Mouse (Mus musculus) hematopoietic stem cell, adult 5-6 weeks (primary cell): Measurements from ENCODE around the gene Als2cr12. TPM values are rescaled to one million over a fixed set of nuclear protein-coding genes. Genes with fewer than 3 reads are reported as not detected.
"Not testable (repeated sequence)": the region's sequence is repeated elsewhere in the genome, so short reads cannot be mapped to it uniquely, and the experiment has no call there.

Source experiments
- ATAC-seq, 2 experiments: fragments of 125-278 bp in 1 of 2; replicated peaks in 1 of 2; 2 replicates each; pipeline ENCODE4 v1.8.0; 2016 to 2017; ENCODE audit warnings: inconsistent platforms in 2 of 2, mild to moderate bottlenecking in 2 of 2, moderate number of reproducible peaks in 2 of 2, low read depth in 1 of 2, moderate TSS enrichment in 1 of 2; ENCODE audit not compliant: low FRiP score in 2 of 2, poor library complexity in 2 of 2, severe bottlenecking in 2 of 2, insufficient read depth in 1 of 2, low TSS enrichment in 1 of 2
- total RNA-seq: library from RNA; stranded (forward); fragments of 172-1452, 232-1000 nt; gene quantifications from 2 replicates; pipeline ENCODE4 v1.2.3, GENCODE M21; 2017

Als2cr12 gene
- total RNA-seq = not detected in 2 replicates

DNA sequence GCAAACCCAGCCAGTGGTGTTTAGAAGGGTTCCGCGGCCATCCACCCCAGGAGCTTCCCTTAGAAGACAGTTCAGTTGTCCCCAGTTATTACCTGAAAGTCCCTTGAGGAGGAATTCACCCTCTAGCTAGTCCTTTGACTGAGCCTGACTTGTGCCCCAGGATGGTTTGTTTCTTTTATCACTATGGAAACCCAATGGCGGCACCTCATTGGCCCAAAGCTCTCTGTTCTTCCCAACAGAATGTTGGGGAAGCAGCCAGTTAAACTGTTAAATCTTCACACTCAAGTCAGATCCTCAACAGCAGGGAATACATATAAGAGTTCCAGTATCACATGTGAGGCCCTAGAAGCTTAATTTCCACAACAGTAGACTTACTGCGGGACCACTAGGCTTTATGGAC lies at the start of gene Als2cr12:
Gene Als2cr12, minus strand, starts transcription at position 180 of the 400 bp plus-strand sequence.
- ATAC-seq = not testable (repeated sequence)

DNA sequence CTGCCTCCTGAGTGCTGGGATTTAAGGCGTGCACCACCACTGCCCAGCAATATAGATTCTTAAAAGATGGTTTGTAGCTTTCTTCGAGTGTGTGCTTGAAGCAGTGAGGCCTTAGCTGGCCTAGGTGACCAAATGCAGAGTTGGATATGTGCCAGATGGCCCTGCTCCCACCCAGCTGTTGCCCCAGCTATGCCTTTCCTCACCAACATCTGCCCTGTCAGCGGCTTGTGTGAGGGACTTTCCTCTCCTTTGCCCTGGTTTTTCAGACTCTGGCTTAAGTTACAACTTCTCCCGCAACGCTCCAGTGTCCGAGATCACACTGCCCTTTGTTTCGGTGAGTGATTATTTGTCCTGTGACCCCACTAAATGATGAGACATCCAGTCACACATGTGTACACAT lies 48.9 kb upstream of the Als2cr12 start:
- no peak for ATAC-seq

DNA sequence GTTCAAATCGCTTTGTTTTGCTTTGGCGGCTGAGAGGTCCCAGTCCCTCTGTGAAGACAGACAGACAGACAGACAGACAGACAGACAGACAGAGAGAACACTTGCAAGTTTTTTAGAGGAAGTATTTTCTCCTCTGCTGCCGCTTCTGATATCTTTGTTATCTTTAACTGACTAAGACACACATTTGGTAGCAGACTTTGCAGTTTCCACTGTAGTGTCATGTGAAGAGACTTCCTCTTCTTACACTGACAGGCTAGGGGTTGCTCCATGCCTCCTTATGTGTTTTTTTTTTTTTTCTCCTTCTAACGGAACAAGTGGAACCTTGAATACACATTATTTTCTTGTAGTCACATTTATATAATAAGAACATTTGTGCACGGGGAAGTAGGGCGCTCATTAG lies 47.5 kb upstream of the Als2cr12 start:
- ATAC-seq = peak; percentile 62 to 78; a peak in 2 of 4 replicates

DNA sequence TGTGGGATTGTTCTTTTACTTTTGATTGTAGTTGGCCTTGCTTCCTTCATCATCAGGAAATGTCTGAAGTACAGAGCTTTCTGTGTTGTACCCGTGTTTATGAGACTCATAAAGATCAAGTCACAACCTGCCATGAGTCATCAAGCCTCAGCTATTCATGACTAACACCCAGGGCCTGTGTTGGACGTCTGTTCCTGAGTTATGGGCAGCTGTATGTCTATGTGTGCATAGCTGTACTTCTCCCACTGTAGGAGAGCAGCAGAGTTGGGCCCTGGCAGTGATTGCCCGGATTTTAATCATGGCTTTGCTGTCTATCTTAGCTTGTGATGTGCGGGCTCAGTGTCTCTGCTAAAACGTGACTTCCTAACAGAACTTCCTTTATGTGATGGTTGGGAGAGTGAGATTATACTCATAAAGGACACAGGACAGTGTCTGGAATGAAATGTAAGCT lies 46.8 kb upstream of the Als2cr12 start:
- no peak for ATAC-seq

DNA sequence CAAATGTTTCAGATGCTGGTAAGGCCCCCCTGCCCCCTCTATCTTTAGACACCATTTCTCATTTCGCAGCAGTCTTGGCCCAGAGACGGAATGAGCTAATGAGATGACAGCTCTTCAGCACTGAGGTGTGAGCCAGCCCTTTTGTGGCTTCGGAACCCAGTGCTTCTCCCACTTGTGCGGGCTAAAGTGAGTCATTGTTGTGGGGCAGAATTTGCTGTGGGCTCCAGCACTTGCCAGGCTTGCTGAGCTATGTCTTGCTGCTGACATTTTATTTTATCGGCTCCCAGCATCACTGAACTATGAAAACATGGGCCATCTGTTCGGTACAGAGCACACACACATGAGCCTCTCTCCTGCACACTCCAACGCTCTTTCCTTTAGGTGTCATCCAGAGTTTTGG lies 43.7 kb upstream of the Als2cr12 start:
- ATAC-seq = no peak

DNA sequence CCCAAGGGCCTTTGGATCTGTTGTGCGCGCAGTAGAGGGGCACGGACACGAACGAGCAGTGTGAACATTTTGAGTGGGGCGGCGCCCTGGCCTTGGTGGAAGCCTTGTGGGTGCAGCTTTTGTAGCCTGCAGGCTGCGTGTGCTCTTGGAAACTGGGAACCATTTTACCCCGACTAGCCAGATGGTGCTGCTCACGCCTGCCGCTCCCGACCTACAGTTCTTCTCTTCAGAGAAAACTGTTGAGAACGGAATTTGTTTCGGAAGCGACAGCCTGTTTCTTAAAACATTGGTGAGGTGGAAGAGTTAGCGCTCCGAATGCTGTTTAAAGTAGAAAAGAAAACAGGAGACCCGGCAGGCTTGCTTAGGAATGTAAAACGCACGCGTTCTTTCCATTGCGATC lies 41.2 kb upstream of the Als2cr12 start:
- no peak for ATAC-seq

DNA sequence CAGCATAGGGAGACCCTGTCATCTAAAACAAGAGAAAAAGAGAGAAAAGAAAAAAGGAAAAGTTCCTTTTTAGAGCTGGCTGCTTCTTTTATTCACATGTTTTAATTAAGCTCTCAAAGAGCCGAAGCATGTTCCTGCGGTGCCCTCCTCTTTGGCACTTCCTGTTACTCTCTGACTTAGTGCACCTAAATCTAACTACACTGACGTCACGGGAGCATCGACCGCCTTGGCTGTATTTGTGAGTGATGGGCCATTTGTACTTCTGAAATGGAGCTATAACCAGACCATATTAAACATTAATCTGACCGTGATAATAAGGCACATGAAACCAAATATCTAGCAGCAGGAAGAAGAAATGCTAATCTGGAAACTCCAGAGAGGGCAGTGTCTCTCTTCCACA lies 40.2 kb upstream of the Als2cr12 start:
- no peak for ATAC-seq

DNA sequence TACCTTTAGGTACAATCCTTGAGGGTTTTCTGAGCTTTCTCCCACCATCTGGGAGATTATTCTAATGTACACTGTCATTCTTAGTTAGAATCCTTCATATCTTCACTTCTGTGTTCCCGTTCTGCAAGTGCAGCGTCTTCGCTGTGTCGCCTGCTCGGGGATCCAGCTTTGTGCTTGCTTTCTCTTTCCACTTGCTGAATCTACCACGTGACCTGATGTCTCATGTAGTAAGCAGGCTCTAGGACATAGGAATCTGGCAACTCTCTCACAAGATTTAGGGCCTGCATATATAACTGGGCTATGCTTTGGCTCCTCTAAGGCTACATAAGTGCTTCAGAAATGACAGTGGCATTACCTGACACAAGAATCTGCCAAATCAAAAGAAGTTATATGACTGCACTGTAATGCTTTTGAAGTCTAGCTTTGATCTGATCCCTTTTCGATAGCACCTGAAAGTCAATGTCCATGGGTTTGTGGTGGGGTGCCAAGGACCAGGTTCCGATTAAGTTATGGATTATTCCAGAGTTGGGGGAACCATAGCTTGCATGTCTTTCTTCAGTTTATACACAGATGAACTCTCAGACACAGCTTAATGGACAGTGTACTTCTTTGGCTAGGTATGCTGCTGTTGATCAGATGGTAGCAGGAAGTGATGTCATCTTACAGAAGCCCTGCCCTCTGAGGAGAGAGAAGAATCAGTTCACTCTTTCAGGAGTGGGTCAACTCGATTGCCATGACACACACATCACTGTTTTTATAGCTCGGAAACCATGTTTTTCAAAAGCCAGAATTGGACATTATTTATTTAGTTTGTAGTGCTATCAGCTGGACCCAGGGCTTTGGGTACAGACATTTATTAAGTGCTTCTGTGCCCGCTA lies 38.5 kb upstream of the Als2cr12 start:
- ATAC-seq = no peak

DNA sequence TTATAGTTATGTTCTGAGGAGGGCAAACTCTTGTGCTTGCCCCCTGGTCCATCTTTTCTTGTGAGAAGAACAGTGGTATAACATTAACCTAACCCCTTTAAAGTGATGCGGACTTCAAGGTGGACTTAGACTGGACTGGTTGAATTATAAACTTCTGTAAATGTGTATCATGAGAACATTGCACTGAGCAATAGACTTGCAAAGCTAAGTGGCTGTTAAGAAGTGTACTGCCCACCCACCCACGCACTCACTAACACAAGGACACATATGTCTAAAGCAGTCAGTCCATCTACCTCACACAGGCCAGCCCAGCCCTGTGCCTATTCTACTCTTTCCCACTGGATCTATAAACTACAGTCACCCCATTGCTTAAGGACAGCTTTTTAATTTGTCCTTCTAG lies 37.8 kb upstream of the Als2cr12 start:
- no peak for ATAC-seq

DNA sequence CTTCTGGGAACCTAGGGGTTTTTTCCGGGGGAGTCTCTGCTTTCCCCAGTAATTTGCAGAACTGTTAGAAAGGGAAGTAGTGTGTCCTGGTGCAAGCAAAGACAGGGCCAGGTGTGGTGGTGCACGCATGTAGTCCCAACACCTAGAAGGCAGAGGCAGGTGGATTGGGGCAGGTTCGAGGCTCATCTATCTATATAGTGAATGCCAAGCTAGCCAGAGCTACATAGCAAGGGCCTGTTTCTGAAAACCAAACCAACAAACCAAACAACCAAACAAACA lies 32.7 kb upstream of the Als2cr12 start:
- no peak for ATAC-seq

DNA sequence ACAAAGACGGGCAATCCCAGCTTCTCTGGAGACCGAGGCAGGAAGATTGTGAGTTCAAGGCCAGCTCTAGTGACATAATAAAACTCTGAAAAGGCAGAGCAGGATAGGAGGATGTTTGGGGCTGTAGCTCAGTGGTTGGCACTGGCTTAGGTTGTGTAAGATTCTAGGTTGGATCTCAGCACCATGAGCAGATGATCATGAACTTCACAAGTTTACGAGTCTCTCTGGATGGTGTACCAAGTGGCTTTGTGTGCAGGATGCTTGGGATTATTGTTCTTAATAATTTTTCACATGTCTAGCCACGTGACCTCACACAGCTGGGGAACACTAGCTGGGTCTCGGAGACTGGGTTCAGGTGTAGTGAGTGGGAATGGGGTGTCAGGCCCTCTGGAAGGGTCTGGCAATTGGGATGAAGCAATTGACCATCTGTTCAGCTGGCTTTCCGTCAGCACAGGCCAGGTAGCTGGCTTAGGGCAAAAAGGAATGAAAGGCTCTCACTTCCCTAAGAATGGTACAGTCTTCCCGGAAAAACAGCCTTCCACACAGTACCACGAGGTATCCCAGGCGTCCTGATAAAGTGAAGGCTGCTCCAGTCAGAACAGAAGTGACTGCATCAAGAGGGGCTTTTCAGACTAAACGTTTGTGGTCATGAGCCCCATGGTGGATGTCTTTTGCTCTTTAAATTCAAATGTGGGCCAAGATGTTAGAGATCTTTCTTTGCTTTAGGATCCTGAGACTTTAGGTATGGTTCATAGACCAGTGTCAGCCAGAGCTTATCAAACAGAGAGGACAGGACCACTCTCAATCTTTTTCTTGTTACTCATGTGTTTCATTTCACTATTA lies 32.2 kb upstream of the Als2cr12 start:
- no peak for ATAC-seq

DNA sequence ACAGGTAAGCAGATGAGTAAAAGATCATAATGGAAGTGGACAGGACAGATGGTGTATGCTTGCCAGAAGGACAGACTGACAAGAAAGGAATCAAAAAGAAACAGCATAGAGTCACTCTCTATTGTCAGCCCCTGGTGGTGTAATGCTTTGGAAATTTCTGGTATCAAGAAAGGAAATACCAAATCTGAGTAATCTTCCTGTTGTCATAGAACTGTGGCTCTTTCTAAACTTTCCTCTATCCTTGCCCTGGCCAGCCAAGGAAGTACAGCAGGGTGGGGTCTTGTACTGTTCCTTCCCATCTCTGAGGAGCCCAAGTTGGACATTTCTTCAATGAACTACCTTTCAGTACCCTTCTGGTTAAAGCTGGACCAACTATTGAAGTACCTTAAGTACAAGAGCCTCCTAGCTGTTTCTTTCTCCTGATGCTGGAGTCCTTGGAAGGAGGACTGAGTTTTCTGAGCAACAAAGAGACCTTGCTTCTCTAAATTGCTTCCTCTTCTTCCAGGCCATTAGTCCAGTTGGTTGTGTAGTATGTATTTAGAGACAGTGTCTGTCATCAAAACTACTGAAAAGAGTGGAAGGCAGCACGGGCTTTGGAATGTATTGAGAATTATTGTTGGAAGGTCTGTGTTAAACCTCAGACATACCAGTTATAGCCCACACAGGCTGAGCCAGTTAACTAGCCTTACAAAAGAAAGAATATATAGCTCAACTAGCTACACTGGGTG lies 31.4 kb upstream of the Als2cr12 start:
- ATAC-seq = peak; percentile 12 to 63; a peak in 2 of 4 replicates

DNA sequence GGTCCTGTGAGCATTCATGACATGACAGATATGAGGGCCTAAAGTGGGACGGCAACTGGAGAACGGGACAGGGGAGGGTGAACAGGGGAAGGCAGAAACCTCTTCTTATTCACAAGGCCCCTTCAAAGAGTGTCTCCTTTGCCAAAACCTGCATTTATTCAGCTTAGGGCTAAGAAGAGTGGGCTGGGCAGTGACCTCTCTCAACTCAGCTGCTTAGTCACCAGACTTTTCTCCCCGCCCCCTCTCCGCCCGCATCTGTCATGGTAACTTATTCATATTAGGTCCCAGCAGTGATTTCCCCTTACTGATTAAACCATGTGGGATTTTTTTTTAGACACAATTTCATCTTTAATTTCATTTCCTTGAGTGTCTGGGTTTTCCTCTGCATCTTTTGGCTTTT lies 30.0 kb upstream of the Als2cr12 start:
- no peak for ATAC-seq

DNA sequence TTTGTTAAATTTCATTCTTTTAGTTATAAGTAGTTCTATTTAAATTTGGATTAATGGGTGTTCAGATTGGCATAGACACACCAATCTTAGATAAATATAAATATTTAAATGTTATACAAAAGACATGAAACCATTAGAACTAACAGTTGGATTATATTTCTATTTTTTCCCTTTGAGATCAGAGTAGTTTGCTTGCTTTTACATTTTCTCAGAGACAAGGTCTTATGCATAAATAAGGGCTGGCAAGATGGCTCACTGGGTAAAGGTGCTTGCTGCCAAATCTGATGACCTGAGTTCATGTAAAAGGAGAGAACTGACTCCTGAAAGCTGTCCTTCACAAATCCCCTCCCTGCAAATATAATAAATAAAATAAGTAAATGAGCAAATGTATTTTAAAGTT lies 29.3 kb upstream of the Als2cr12 start:
- no peak for ATAC-seq

DNA sequence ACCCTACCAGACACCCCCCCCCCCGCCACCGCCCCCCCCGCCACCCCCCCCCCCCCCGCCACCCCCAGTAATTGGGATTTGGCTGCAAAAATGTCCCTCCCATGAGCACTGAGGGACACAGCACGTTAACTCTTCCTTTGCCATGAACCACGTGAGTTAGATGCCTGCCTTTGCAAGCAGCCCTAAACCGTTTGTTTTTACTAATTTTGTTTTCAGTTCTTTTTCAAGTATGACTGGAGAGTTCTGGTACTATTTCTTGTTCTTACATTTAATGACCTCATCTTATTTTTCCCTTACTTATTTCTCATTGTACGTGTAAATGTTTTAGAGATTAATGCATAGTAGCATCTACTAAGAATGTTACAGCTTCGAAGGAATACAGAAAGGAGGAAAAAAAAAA lies 28.7 kb upstream of the Als2cr12 start:
- ATAC-seq = no peak

DNA sequence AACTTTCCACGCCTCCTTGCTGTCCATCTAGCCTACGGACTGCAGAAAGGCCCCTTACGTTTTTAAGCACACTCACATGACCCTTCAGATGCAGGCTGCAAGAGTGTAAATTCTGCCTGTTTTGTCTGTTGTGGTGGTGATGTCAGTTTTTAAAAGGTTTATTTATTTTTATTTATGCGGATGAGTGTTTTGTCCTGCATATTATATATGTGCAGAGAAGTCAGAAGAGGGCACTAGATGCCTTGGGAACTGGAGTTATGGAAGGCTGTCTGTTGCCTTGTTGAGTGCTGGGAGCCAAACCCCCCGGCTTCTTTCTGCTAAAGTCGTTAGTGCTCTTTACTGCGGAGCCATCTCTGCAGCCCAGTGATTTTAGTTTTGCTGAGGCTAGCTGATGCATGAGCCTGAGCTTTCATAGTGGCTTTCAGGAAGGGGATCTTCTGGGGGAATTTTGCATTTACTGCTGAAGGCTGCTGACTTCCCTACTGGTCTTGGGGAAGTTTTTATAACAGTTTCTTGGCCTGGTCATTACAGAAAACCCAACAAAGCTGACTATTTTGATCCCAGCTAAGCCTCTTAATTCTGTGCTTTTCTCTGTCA lies 28.1 kb upstream of the Als2cr12 start:
- ATAC-seq = no peak

DNA sequence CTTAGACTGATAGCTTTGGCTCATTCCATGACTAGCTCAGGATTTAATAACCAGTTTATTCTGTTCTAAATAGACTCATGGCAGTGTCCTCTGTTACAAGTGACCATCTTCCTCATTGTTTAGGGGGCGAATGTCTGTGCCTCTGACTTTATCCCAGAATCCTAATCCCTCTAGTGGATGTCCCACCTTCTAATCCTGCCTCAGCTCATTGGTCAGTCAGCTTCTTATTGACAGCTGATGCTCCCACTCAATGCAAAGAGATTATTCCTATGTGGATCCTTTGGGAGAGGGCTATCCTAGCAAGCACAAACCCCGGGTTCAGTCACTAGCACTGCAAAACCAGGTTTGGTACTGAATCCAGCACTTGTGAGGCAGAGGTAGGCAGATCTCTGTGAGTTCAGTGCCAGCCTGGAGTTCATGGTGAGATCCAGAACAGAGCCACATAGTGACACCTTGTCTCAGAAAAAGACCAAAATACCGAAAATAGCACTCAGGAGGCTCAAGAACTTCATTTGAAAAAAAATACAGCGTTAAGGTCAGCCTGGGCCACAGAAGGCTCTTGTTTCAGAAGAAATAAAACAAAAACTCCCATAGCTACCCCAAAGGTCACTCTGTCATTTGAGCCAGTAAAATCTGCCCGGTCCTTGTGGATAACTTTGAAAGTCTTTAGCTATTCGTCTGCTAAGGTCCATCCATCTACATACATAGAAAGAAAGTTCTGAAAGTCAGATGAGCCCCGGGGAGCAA lies 27.4 kb upstream of the Als2cr12 start:
- ATAC-seq = no peak
